Mouse (Mus musculus) C2C12 (cell line): Measurements from ENCODE around the gene Mgat4b. TPM values are rescaled to one million over a fixed set of nuclear protein-coding genes. Genes with fewer than 3 reads are reported as not detected.
A peak's percentile ranks its signal among the peaks of the same experiment; 100 is the strongest.

ENCODE experiments used
- H3K27me3 ChIP-seq: one replicate; pipeline ENCODE4 v1.6.1; 2011; ENCODE audit not compliant: control insufficient read depth, insufficient read depth, insufficient read length
- H3K36me3 ChIP-seq: one replicate; pipeline ENCODE4 v1.6.1; 2011; ENCODE audit not compliant: control insufficient read depth, insufficient read depth
- H3K4me3 ChIP-seq: one replicate; pipeline ENCODE4 v1.5.1; 2011; ENCODE audit warnings: mild to moderate bottlenecking, control low read depth; ENCODE audit not compliant: poor library complexity, insufficient read depth, severe bottlenecking
- H3K79me2 ChIP-seq: one replicate; pipeline ENCODE4 v1.6.1; 2011; ENCODE audit not compliant: control insufficient read depth, insufficient read depth
- H3K79me3 ChIP-seq: one replicate; pipeline ENCODE4 v1.6.1; 2011; ENCODE audit warnings: low read depth, control low read depth
- H3ac ChIP-seq: one replicate; pipeline ENCODE3; 2011; ENCODE audit warnings: low read depth; ENCODE audit not compliant: control insufficient read depth, insufficient read length
- CEBPB ChIP-seq: IDR thresholded peaks from one replicate; pipeline ENCODE4 v1.6.1; 2011; ENCODE audit warnings: low read depth, mild to moderate bottlenecking, control low read depth, moderate library complexity
- CTCF ChIP-seq: IDR thresholded peaks from one replicate; pipeline ENCODE4 v1.5.1; 2011; ENCODE audit not compliant: control insufficient read depth, insufficient read depth, insufficient read length
- FOSL1 ChIP-seq: IDR thresholded peaks from one replicate; pipeline ENCODE4 v1.8.0; 2011; ENCODE audit warnings: mild to moderate bottlenecking, low read length; ENCODE audit not compliant: poor library complexity, insufficient read depth, severe bottlenecking
- MAX ChIP-seq: IDR thresholded peaks from one replicate; pipeline ENCODE4 v1.6.1; 2011; ENCODE audit warnings: mild to moderate bottlenecking, control low read depth
- MYOD1 ChIP-seq: IDR thresholded peaks from one replicate; pipeline ENCODE4 v1.6.1; 2011; ENCODE audit warnings: low read depth; ENCODE audit not compliant: control insufficient read depth, insufficient read length
- MYOG ChIP-seq: IDR thresholded peaks from one replicate; pipeline ENCODE4 v1.6.1; 2011; ENCODE audit not compliant: control insufficient read depth, insufficient read length; ENCODE audit errors: extremely low read depth
- USF1 ChIP-seq: IDR thresholded peaks from one replicate; pipeline ENCODE4 v1.6.1; 2011; ENCODE audit warnings: low read depth, mild to moderate bottlenecking, control low read depth, moderate library complexity
- polyA plus RNA-seq: library from polyadenylated mRNA; unstranded; fragments of >200 nt; fragmentation: generic; extraction: Trizol; gene quantifications from one replicate; pipeline ENCODE4 v1.2.1, GENCODE M21; 2012; ENCODE audit warnings: missing spikeins

The Mgat4b gene
- polyA plus RNA-seq, 1 experiment: 139 TPM

DNA sequence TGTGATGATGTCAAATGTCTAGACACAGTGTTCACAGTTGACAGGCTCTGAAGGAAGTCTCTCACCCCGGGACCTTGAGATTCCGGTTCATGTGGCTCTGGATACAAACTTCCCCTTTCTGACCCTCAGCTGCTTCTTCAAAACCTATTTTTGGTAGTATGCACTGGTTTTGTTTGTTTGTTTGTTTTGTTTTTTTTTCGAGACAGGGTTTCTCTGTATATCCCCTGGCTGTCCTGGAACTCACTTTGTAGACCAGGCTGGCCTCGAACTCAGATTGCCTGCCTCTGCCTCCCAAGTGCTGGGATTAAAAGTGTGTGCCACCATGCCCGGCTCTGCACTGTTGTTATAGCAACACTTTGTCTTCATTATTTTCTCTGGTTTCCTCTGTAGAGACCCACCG lies 33.2 kb downstream of the Mgat4b start:
- H3K79me2 ChIP-seq: no peaks in the 10 kb centered on the region
- H3K79me3 ChIP-seq: no peaks in the 10 kb centered on the region
- TF ChIP-seq CTCF (no peak), MYOD1 (no peak), MYOG (no peak), USF1 (no peak), MAX (no peak), CEBPB (no peak), FOSL1 (no peak)
- H3ac ChIP-seq: no peak overlapping the region
- H3K27me3 ChIP-seq: no peaks in the 10 kb centered on the region
- no peak overlapping the region for H3K4me3 ChIP-seq
- H3K36me3 ChIP-seq: no peaks in the 10 kb centered on the region

DNA sequence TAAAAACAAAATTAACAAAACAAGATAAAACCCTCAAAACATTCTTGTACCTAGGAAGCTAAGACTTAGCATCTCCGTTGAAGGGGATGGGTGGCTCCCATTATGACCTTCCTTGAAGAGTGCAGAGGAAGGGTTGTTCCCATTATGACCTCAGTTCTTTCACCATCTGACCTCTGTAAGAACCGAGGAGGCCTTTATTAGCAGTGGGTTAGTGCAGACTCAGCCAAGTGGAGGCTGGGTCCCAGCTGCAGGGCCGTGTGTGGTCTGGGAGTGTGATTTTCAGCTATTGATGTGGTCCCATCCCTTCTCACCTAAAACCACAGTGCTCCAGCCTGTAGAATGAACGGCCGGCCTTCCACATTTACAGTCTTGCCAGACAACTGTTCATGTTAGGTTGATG lies 34.6 kb downstream of the Mgat4b start:
- Histone ChIP-seq H3ac (no peak overlapping the region), H3K27me3 (no peaks in the 10 kb centered on the region), H3K79me2 (no peaks in the 10 kb centered on the region), H3K79me3 (no peaks in the 10 kb centered on the region), H3K36me3 (no peaks in the 10 kb centered on the region), H3K4me3 (no peak overlapping the region)
- TF ChIP-seq FOSL1 (no peak), CTCF (no peak), CEBPB (no peak), MYOD1 (no peak), MAX (no peak), USF1 (no peak), MYOG (no peak)

- H3K4me3 ChIP-seq: no peak overlapping the region
- TF ChIP-seq FOSL1 (no peak), USF1 (no peak), MYOG (no peak), CEBPB (no peak), CTCF (no peak), MAX (no peak), MYOD1 (no peak)
- H3K36me3 ChIP-seq: no peaks in the 10 kb centered on the region
- no peak overlapping the region for H3ac ChIP-seq
- no peaks in the 10 kb centered on the region for H3K27me3 ChIP-seq
- no peaks in the 10 kb centered on the region for H3K79me3 ChIP-seq
- no peaks in the 10 kb centered on the region for H3K79me2 ChIP-seq
Observed at GRCm38 (mm10) chr11:50248473-50249171, 37.9 kb downstream of the Mgat4b start.

- peaks cover 18% of the 10 kb centered on the region for H3K36me3 ChIP-seq
- H3K79me3 ChIP-seq: no peaks in the 10 kb centered on the region
- no peak overlapping the region for H3K4me3 ChIP-seq
- peak overlapping the region; percentile 50 for H3ac ChIP-seq
- TF ChIP-seq MYOD1 (no peak), FOSL1 (peak; percentile 41), MYOG (no peak), USF1 (no peak), MAX (peak; percentile 49), CTCF (no peak), CEBPB (peak; percentile 1)
- no peaks in the 10 kb centered on the region for H3K79me2 ChIP-seq
- H3K27me3 ChIP-seq: no peaks in the 10 kb centered on the region
Observed at GRCm38 (mm10) chr11:50252166-50252565, 41.5 kb downstream of the Mgat4b start.

DNA sequence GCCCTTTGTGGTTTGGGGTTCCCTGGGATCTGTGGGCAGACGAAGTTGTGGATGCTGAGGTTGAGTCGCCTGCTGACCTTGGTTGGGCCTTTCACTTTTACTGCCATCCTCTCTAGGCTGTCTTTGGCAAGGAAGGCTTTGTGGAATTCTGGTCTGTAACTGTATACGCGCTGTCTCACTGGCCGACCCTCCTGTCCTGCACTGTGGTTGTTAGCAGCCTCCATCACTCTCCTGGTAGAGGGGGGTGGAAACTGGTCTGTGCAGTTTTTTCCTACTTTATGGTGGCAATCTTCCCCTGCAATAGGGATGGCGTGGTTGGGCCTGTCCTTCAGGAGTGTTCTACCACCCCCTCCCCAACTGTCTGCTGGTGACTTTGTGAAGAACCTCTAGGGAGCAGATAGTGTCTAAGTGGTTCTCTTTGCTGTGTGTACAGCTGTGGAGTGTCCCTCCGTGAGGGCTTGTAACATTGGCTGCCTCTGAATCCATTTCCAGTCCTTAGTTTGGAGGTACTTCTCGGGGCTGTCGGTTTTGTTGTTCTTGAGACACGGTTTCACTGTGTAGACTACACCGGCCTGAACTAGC lies 42.1 kb downstream of the Mgat4b start:
- Histone ChIP-seq H3ac (peak overlapping the region; percentile 7), H3K79me2 (no peaks in the 10 kb centered on the region), H3K4me3 (no peak overlapping the region), H3K79me3 (no peaks in the 10 kb centered on the region), H3K36me3 (peaks cover 24% of the 10 kb centered on the region), H3K27me3 (no peaks in the 10 kb centered on the region)
- TF ChIP-seq CTCF (no peak), USF1 (no peak), MYOG (no peak), CEBPB (no peak), FOSL1 (no peak), MYOD1 (no peak), MAX (no peak)
